Mouse (Mus musculus) forebrain, embryonic 11.5 days (tissue): ENCODE measurements around the gene Gm47996. TPM values are rescaled to one million over a fixed set of nuclear protein-coding genes. Genes with fewer than 3 reads are reported as not detected.
"Not testable (repeated sequence)": the region's sequence is repeated elsewhere in the genome, so short reads cannot be mapped to it uniquely, and the experiment has no call there.

Experiments
- ATAC-seq: fragments of 200-750 bp; cut with Nextera tagmentation; replicated peaks from 2 replicates; pipeline ENCODE4 v1.8.0; 2017; ENCODE audit warnings: moderate TSS enrichment; ENCODE audit not compliant: low FRiP score
- DNase-seq: peaks from one replicate; pipeline ENCODE4 v3.0.0-alpha.2; 2017; ENCODE audit warnings: low spot score
- H3K27ac ChIP-seq: fragments of 300-500 bp; sonication (generic); 2 replicates; pipeline ENCODE4 v1.5.1; 2014; ENCODE audit warnings: low read depth, low read length
- H3K27me3 ChIP-seq: fragments of 300-500 bp; sonication (generic); 2 replicates; pipeline ENCODE4 v1.6.1; 2014; ENCODE audit warnings: mild to moderate bottlenecking, low read length, mixed read lengths; ENCODE audit not compliant: control insufficient read depth, insufficient read depth
- H3K36me3 ChIP-seq: fragments of 300-500 bp; sonication (generic); 2 replicates; pipeline ENCODE4 v1.6.1; 2014; ENCODE audit warnings: mild to moderate bottlenecking, low read length, moderate library complexity, mixed read lengths; ENCODE audit not compliant: control insufficient read depth, insufficient read depth
- H3K4me1 ChIP-seq: fragments of 300-500 bp; sonication (generic); replicated peaks from 2 replicates; pipeline ENCODE4 v1.6.1; 2014; ENCODE audit warnings: low read length, mixed read lengths; ENCODE audit not compliant: control insufficient read depth, insufficient read depth
- H3K4me2 ChIP-seq: fragments of 300-500 bp; sonication (generic); 2 replicates; pipeline ENCODE4 v1.6.1; 2014; ENCODE audit warnings: low read depth, mild to moderate bottlenecking, low read length, moderate library complexity, mixed read lengths; ENCODE audit not compliant: severe bottlenecking
- H3K4me3 ChIP-seq: fragments of 300-500 bp; sonication (generic); 2 replicates; pipeline ENCODE4 v1.5.1; 2014; ENCODE audit warnings: low read depth, low read length
- H3K9ac ChIP-seq: fragments of 300-500 bp; sonication (generic); 2 replicates; pipeline ENCODE4 v1.6.1; 2014; ENCODE audit warnings: low read length
- H3K9me3 ChIP-seq: fragments of 300-500 bp; sonication (generic); 2 replicates; pipeline ENCODE4 v1.6.1; 2016; ENCODE audit warnings: low read length, mixed read lengths; ENCODE audit not compliant: control insufficient read depth
- WGBS: fragments of 180-500 bp; shearing (Covaris S2); extraction: QIAGEN DNeasy Blood & Tissue Kit; methylation state at CpG from one replicate; pipeline ENCODE4 v1.1.7; 2014; 5-methylcytosine and 5-hydroxymethylcytosine counted together
- polyA plus RNA-seq: library from polyadenylated mRNA; unstranded; fragments of >200 nt; fragmentation: Nextera tagmentation; extraction: Ambion mirVana; gene quantifications from 2 replicates; pipeline ENCODE4 v1.2.1, GENCODE M21; 2014

The Gm47996 gene
- not detected in 2 replicates for polyA plus RNA-seq

DNA sequence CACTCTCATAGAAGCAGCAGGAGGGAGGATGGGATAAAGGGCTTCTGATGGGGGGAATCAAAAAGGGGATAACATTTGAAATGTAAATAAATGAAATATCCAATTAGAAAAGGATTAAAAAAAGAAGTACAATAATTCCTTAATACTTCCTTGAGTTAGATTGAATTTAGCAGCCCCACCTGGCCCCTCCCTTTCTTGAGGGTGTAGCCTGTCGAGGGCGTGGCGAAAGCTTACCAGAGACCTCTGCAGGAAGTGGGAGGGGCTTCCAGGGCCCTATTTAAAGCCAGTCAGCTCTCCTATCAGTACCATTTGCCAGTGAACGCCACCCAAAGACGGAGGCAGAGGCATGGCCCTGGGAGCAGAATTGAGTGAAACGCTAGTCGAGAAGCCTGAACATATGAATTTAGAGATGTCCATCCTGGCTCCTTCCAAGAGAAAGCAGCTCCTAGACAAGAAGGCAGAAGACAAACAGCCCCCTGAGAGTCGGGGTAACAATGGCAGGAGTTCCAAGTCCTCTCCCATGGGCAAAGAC is at the start of gene Gm47996:
TSS of gene Gm47996 (plus strand) at position 308 of the 532 bp plus-strand sequence.
- not testable (repeated sequence) for H3K4me2 ChIP-seq, H3K4me3 ChIP-seq, DNase-seq, H3K27ac ChIP-seq, ATAC-seq, H3K27me3 ChIP-seq, H3K36me3 ChIP-seq, H3K9ac ChIP-seq, H3K4me1 ChIP-seq, H3K9me3 ChIP-seq
- WGBS: 96% methylated on average over 4 of the region's 8 CpGs

GRCm38 (mm10) chr1:151166031-151166430 is 43.9 kb upstream of the Gm47996 start:
- Histone ChIP-seq H3K36me3 (no peaks in the 10 kb centered on the region), H3K9ac (no peak overlapping the region), H3K9me3 (no peaks in the 10 kb centered on the region), H3K4me2 (no peak overlapping the region), H3K4me3 (no peak overlapping the region), H3K27me3 (no peaks in the 10 kb centered on the region), H3K27ac (0 out of 2 replicates have a peak overlapping the region, but pooled peaks have one; percentile 34), H3K4me1 (peaks cover 11% of the 10 kb centered on the region)
- ATAC-seq (peak; percentile 11; the same call in 1 of the 2 replicates), DNase-seq (no peak)
- WGBS: 22% methylated on average over 8 of the region's 8 CpGs

GRCm38 (mm10) chr1:151167297-151168047 is 42.5 kb upstream of the Gm47996 start:
- Histone ChIP-seq H3K27ac (peak overlapping the region; percentile 75), H3K4me2 (peak overlapping the region; percentile 21; the same call in 1 of the 2 replicates), H3K27me3 (no peaks in the 10 kb centered on the region), H3K4me1 (peaks cover 11% of the 10 kb centered on the region), H3K9ac (peak overlapping the region; percentile 47), H3K9me3 (no peaks in the 10 kb centered on the region), H3K36me3 (no peaks in the 10 kb centered on the region), H3K4me3 (no peak overlapping the region)
- peak; percentile 63 for DNase-seq
- WGBS: 10% methylated on average over 12 of the region's 12 CpGs
- peak; percentile 77 for ATAC-seq

DNA sequence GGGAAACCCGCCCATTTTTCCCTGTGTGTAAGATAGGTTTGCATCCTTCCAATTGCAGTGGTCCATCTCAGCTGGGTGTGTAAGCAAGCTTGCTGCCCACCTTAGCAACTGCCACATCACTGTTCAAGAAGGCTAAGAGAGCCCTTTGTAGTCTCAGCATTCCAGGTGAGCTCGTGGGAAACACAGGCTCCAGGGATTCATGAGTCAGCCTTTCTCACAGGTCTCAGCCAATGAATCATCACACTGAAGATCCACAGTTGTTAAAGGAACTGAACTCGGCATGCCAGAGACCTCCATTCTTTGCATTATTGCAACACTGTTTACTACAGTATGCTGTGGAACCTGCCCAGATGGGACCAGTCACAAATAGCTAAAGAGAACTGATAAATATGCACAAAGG is 41.3 kb upstream of the Gm47996 start:
- Histone ChIP-seq H3K36me3 (no peaks in the 10 kb centered on the region), H3K27ac (no peak overlapping the region), H3K9me3 (no peaks in the 10 kb centered on the region), H3K4me2 (no peak overlapping the region), H3K9ac (no peak overlapping the region), H3K27me3 (no peaks in the 10 kb centered on the region), H3K4me1 (peaks cover 11% of the 10 kb centered on the region), H3K4me3 (no peak overlapping the region)
- DNase-seq: no peak
- 71% methylated on average over 3 of the region's 3 CpGs for WGBS
- ATAC-seq: no peak

DNA sequence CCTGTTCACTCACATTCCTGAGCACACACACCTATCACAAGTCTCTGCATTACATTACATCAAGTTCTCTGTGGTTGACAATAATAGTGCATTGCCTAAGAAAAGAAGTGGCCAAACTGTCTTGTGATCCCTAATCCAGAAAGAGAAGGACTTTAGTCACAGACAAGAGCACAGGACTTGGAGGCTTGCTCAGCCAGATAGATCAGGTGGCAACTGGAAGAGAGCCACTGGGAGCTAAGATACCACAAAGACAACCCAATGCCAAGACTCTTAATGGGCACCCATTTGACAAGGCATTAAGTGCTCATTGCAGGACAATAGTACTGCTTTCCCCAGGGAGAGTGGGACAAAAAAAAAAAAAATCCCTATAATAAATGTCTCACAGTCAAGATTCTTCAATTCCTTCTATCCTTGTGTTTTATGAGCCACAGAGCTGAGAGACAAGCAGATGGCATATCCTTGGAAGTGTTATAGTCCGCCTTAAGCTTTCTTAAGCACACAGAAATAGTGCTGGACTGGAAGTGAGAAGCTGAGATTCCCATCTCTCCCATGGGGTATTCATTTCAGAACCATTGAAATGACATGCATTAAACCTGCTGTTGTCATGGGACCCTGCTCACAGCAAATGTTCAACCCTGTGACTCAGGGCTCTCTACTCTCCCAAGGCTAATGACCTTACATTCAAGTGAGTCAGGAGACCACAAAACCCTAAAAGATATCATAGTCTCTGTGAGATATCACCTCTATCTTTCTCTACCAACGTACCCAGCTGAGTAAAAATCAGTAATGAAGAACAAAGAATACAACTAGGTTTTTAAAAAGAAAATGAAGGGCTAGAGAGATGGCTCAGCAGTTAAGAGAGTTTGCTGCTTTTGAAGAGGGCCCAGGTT is 38.1 kb upstream of the Gm47996 start:
- Histone ChIP-seq H3K27me3 (no peaks in the 10 kb centered on the region), H3K9ac (no peak overlapping the region), H3K4me3 (no peak overlapping the region), H3K4me1 (peaks cover 11% of the 10 kb centered on the region), H3K27ac (no peak overlapping the region), H3K4me2 (no peak overlapping the region), H3K36me3 (no peaks in the 10 kb centered on the region), H3K9me3 (no peaks in the 10 kb centered on the region)
- ATAC-seq (no peak), DNase-seq (no peak)
- WGBS: 81% methylated on average over 2 of the region's 2 CpGs

DNA sequence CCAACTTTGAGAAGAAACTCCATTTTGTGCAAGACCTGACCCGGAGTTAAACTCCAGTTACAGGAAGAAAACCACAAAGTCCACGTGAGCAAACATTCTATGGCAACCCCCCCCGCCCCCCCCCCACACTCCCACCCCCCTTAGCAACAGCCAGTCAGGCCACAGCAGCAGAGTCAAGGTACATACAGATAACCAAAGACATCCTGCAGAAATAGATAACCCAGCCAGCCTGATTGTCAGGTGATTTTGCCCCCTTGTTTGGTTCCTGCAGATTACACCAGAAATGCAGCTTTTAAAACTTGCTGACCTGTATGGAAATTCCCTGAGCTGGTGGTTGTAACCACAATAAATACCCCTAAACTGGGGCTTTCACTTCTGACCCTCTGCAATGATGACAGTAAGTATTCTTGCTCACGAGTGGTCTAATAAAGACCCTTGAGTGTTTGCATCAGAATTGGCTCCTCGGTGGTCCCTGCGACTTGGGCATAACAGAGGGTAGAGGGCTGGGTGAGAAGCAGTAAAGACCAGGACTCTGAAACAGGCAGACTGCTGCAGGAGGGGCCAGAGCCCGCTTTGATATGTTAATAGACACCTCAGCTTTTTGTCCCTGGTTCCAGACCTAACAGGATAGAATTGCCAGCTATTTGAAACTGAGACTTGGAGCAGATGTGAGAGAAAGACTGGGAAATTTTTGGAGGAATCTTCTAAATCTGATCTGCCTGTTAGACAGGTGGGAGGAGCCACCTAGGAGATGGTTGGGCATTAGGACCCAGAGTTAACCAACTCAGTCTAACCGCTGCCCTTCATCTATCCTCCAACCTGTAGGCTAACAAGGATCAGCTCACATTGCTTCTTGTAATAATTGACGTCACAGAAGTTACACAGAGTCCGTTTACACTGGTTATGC is 32.6 kb upstream of the Gm47996 start:
- H3K9ac ChIP-seq: 0 out of 2 replicates have a peak overlapping the region, but pooled peaks have one; percentile 2
- DNase-seq (no peak), ATAC-seq (peak; percentile 88)
- H3K36me3 ChIP-seq: no peaks in the 10 kb centered on the region
- WGBS: 9% methylated on average over 10 of the region's 10 CpGs
- 0 out of 2 replicates have a peak overlapping the region, but pooled peaks have one; percentile 7 for H3K4me3 ChIP-seq
- peak overlapping the region; percentile 53 for H3K4me2 ChIP-seq
- no peaks in the 10 kb centered on the region for H3K9me3 ChIP-seq
- peaks cover 8% of the 10 kb centered on the region for H3K4me1 ChIP-seq
- no peaks in the 10 kb centered on the region for H3K27me3 ChIP-seq
- H3K27ac ChIP-seq: peak overlapping the region; percentile 59; the same call in 1 of the 2 replicates

- Histone ChIP-seq H3K9me3 (no peaks in the 10 kb centered on the region), H3K4me3 (0 out of 2 replicates have a peak overlapping the region, but pooled peaks have one; percentile 7), H3K4me2 (peak overlapping the region; percentile 53), H3K36me3 (no peaks in the 10 kb centered on the region), H3K27ac (no peak overlapping the region), H3K4me1 (peaks cover 8% of the 10 kb centered on the region), H3K27me3 (no peaks in the 10 kb centered on the region), H3K9ac (0 out of 2 replicates have a peak overlapping the region, but pooled peaks have one; percentile 2)
- ATAC-seq (peak; percentile 61; the same call in 1 of the 2 replicates), DNase-seq (no peak)
- WGBS: 11% methylated on average over 4 of the region's 4 CpGs
These were observed 32.0 kb upstream of the Gm47996 start for GRCm38 (mm10) chr1:151177937-151178271.
